In the genomic region with DNA sequence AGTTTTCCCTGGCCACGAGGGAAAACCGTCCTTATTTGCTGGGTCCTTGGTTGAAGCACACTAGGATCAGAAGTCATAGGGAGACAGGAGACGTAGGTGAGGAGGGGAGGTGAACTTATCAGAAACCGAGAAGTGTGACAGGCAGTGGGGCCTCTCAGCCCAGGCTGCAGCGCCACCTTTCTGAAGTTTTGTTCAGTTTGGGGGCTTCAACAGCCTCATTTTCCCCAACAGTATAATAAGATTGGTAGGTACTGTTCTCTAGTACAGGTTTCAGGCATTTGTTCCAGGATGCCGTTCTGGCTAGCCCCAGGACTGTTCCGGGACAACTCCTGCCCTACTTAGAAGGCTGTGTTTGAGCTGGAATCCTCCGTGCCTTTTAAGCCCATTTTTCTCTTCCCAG, we compare ENCODE assay signal across 8 mouse cellular contexts. TPM values are rescaled to one million over a fixed set of nuclear protein-coding genes. Genes with fewer than 3 reads are reported as not detected.
DNase-seq lines count a peak whose midpoint lies in the region; ATAC-seq and TF ChIP-seq lines count a peak whose summit lies in the region.

No protein-coding gene starts in this region.

- TF ChIP-seq POLR2A in ES-Bruce4 (IDR thresholded peaks at IDR 0.05; ENCODE audit: insufficient read depth, low read length), result no peak

- no peak; the same call in 1 of the 2 replicates for ATAC-seq in embryonic facial prominence, embryonic 12.5 days (ENCODE audit: insufficient number of reproducible peaks, insufficient read depth, low FRiP score, low TSS enrichment)
- ATAC-seq in hindbrain, embryonic 13.5 days (ENCODE audit: low FRiP score), result no peak
- peak; percentile 17; the same call in 1 of the 2 replicates for ATAC-seq in liver, embryonic 15.5 days (ENCODE audit: insufficient read depth)
- ATAC-seq in neural tube, embryonic 14.5 days (ENCODE audit: low read depth), result no peak

- H3K27ac ChIP-seq in ES-Bruce4 (ENCODE audit: insufficient read depth, low read length), result no peak overlapping the region
- H3K27ac ChIP-seq in embryonic facial prominence, embryonic 12.5 days, result peak overlapping the region; percentile 86
- peak overlapping the region; percentile 93 for H3K27ac ChIP-seq in hindbrain, embryonic 13.5 days
- H3K27ac ChIP-seq in liver, embryonic 15.5 days (replicated peaks), result peak overlapping the region; percentile 81
- H3K27ac ChIP-seq in neural tube, embryonic 14.5 days (ENCODE audit: low read depth, low read length), result peak overlapping the region; percentile 75

- H3K4me3 ChIP-seq in ES-Bruce4 (ENCODE audit: low read depth, low read length), result peak overlapping the region; percentile 89
- peak overlapping the region; percentile 95 for H3K4me3 ChIP-seq in embryonic facial prominence, embryonic 12.5 days
- H3K4me3 ChIP-seq in hindbrain, embryonic 13.5 days, result peak overlapping the region; percentile 94
- H3K4me3 ChIP-seq in liver, embryonic 15.5 days (replicated peaks), result peak overlapping the region; percentile 89
- peak overlapping the region; percentile 94 for H3K4me3 ChIP-seq in neural tube, embryonic 14.5 days (ENCODE audit: low read depth, low read length)

- no peaks in the 10 kb centered on the region for H3K27me3 ChIP-seq in ES-Bruce4 (ENCODE audit: control insufficient read depth, insufficient read depth, low read length, poor library complexity, severe bottlenecking)
- no peaks in the 10 kb centered on the region for H3K27me3 ChIP-seq in embryonic facial prominence, embryonic 12.5 days
- H3K27me3 ChIP-seq in hindbrain, embryonic 13.5 days, result no peaks in the 10 kb centered on the region
- H3K27me3 ChIP-seq in liver, embryonic 15.5 days, result no peaks in the 10 kb centered on the region
- H3K27me3 ChIP-seq in neural tube, embryonic 14.5 days (ENCODE audit: control insufficient read depth, insufficient read depth, low read length), result no peaks in the 10 kb centered on the region

- H3K9me3 ChIP-seq in ES-Bruce4 (replicated peaks; ENCODE audit: control insufficient read depth, insufficient read depth, low read length, poor library complexity, severe bottlenecking), result no peaks in the 10 kb centered on the region; the same call in 1 of the 2 replicates
- H3K9me3 ChIP-seq in embryonic facial prominence, embryonic 12.5 days, result no peaks in the 10 kb centered on the region
- no peaks in the 10 kb centered on the region for H3K9me3 ChIP-seq in hindbrain, embryonic 13.5 days
- H3K9me3 ChIP-seq in liver, embryonic 15.5 days (replicated peaks), result no peaks in the 10 kb centered on the region
- no peaks in the 10 kb centered on the region for H3K9me3 ChIP-seq in neural tube, embryonic 14.5 days (ENCODE audit: control insufficient read depth, low read length)

- peak overlapping the region; percentile 74 for H3K4me2 ChIP-seq in embryonic facial prominence, embryonic 12.5 days (replicated peaks)
- H3K4me2 ChIP-seq in hindbrain, embryonic 13.5 days, result peak overlapping the region; percentile 96
- peak overlapping the region; percentile 98 for H3K4me2 ChIP-seq in liver, embryonic 15.5 days
- peak overlapping the region; percentile 72 for H3K4me2 ChIP-seq in neural tube, embryonic 14.5 days (ENCODE audit: low read depth, low read length)

- 4% methylated on average over 8 of the region's 8 CpGs for WGBS in embryonic facial prominence, embryonic 12.5 days
- 5% methylated on average over 8 of the region's 8 CpGs for WGBS in hindbrain, embryonic 13.5 days
- WGBS in liver, embryonic 15.5 days (ENCODE audit: insufficient replicate concordance), result 1% methylated on average over 8 of the region's 8 CpGs
- WGBS in neural tube, embryonic 14.5 days, result 6% methylated on average over 8 of the region's 8 CpGs

- DNase-seq in cerebellum, postnatal 14 days, result peak; percentile 40 to 49
- no peak for DNase-seq in cerebellum, adult 11-12 months
- no peak for DNase-seq in urinary bladder, adult 2 months (ENCODE audit: low spot score)

- H3K36me3 ChIP-seq in ES-Bruce4 (ENCODE audit: control insufficient read depth, insufficient read depth, low read length, poor library complexity, severe bottlenecking), result no peaks in the 10 kb centered on the region
- peaks cover 9% of the 10 kb centered on the region for H3K36me3 ChIP-seq in embryonic facial prominence, embryonic 12.5 days
- H3K36me3 ChIP-seq in hindbrain, embryonic 13.5 days, result peaks cover 12% of the 10 kb centered on the region; the same call in 1 of the 2 replicates
- 0 out of 2 replicates have a peak, but pooled peaks cover 2% of the 10 kb centered on the region for H3K36me3 ChIP-seq in liver, embryonic 15.5 days (replicated peaks)
- peaks cover 3% of the 10 kb centered on the region; the same call in 1 of the 2 replicates for H3K36me3 ChIP-seq in neural tube, embryonic 14.5 days (ENCODE audit: control insufficient read depth, insufficient read depth, low read length)

- H3K9ac ChIP-seq in ES-Bruce4 (ENCODE audit: low read depth, poor library complexity, severe bottlenecking), result peak overlapping the region; percentile 65
- peak overlapping the region; percentile 85 for H3K9ac ChIP-seq in embryonic facial prominence, embryonic 12.5 days
- H3K9ac ChIP-seq in hindbrain, embryonic 13.5 days, result peak overlapping the region; percentile 95
- peak overlapping the region; percentile 78 for H3K9ac ChIP-seq in liver, embryonic 15.5 days
- H3K9ac ChIP-seq in neural tube, embryonic 14.5 days (replicated peaks; ENCODE audit: low read depth, low read length), result peak overlapping the region; percentile 86

- peak; percentile 51 for TF ChIP-seq CTCF in ES-Bruce4 (IDR thresholded peaks at IDR 0.05; ENCODE audit: low read depth, low read length)

- H3K4me1 ChIP-seq in ES-Bruce4 (ENCODE audit: control insufficient read depth, insufficient read depth, low read length), result no peaks in the 10 kb centered on the region
- peaks cover 11% of the 10 kb centered on the region for H3K4me1 ChIP-seq in embryonic facial prominence, embryonic 12.5 days
- H3K4me1 ChIP-seq in hindbrain, embryonic 13.5 days (replicated peaks), result peaks cover 22% of the 10 kb centered on the region
- H3K4me1 ChIP-seq in liver, embryonic 15.5 days (replicated peaks), result peaks cover 41% of the 10 kb centered on the region
- H3K4me1 ChIP-seq in neural tube, embryonic 14.5 days (ENCODE audit: control insufficient read depth, insufficient read depth, low read length), result peaks cover 13% of the 10 kb centered on the region

- no peak for TF ChIP-seq EP300 in ES-Bruce4 (IDR thresholded peaks at IDR 0.05; ENCODE audit: insufficient read depth, low read depth, low read length)

RNA-seq across cellular contexts. Expression of a gene that starts 0.7 kb away (rescaled TPM):
- polyA plus RNA-seq in ES-Bruce4 (2011; ENCODE audit: insufficient read depth, insufficient read length, low read depth, missing spikeins), result 18.1 and 22.2 TPM in 2 replicates
- polyA plus RNA-seq in embryonic facial prominence, embryonic 12.5 days (2016; fragmentation: Nextera tagmentation; extraction: Ambion mirVana), result 36.1 and 36.9 TPM in 2 replicates
- polyA plus RNA-seq in hindbrain, embryonic 13.5 days (2015; fragmentation: Nextera tagmentation; extraction: Ambion mirVana), result 41.2 and 41.3 TPM in 2 replicates
- polyA plus RNA-seq in liver, embryonic 15.5 days (2015; fragmentation: Nextera tagmentation; extraction: Ambion mirVana), result 12.0 and 12.2 TPM in 2 replicates
- polyA plus RNA-seq in neural tube, embryonic 14.5 days (2014; fragmentation: Nextera tagmentation; extraction: Ambion mirVana), result 58.1 and 65.9 TPM in 2 replicates
- 26.0 and 32.5 TPM in 2 replicates for polyA plus RNA-seq in urinary bladder, adult 2 months (2012; rRNA removed)

RNA-seq across cellular contexts. Expression of a gene that starts 6.9 kb away (rescaled TPM):
- not detected in 2 replicates for polyA plus RNA-seq in ES-Bruce4 (2011; ENCODE audit: insufficient read depth, insufficient read length, low read depth, missing spikeins)
- polyA plus RNA-seq in embryonic facial prominence, embryonic 12.5 days (2016; fragmentation: Nextera tagmentation; extraction: Ambion mirVana), result 1.3 and 1.4 TPM in 2 replicates
- polyA plus RNA-seq in hindbrain, embryonic 13.5 days (2015; fragmentation: Nextera tagmentation; extraction: Ambion mirVana), result 1.0 TPM in 1 of 2 replicates, not detected in the other
- polyA plus RNA-seq in liver, embryonic 15.5 days (2015; fragmentation: Nextera tagmentation; extraction: Ambion mirVana), result 185 and 214 TPM in 2 replicates
- 0.35 and 0.40 TPM in 2 replicates for polyA plus RNA-seq in neural tube, embryonic 14.5 days (2014; fragmentation: Nextera tagmentation; extraction: Ambion mirVana)
- 3.0 and 3.2 TPM in 2 replicates for polyA plus RNA-seq in urinary bladder, adult 2 months (2012; rRNA removed)

RNA-seq across cellular contexts. Expression of a gene that starts 13.2 kb away (rescaled TPM):
- 25.7 and 30.5 TPM in 2 replicates for polyA plus RNA-seq in ES-Bruce4 (2011; ENCODE audit: insufficient read depth, insufficient read length, low read depth, missing spikeins)
- polyA plus RNA-seq in embryonic facial prominence, embryonic 12.5 days (2016; fragmentation: Nextera tagmentation; extraction: Ambion mirVana), result 53.9 and 54.6 TPM in 2 replicates
- polyA plus RNA-seq in hindbrain, embryonic 13.5 days (2015; fragmentation: Nextera tagmentation; extraction: Ambion mirVana), result 103 and 108 TPM in 2 replicates
- polyA plus RNA-seq in liver, embryonic 15.5 days (2015; fragmentation: Nextera tagmentation; extraction: Ambion mirVana), result 25.0 and 29.0 TPM in 2 replicates
- polyA plus RNA-seq in neural tube, embryonic 14.5 days (2014; fragmentation: Nextera tagmentation; extraction: Ambion mirVana), result 157 and 198 TPM in 2 replicates
- polyA plus RNA-seq in urinary bladder, adult 2 months (2012; rRNA removed), result 101 and 129 TPM in 2 replicates

RNA-seq across cellular contexts. Expression of a gene that starts 41.8 kb away (rescaled TPM):
- 11.6 and 17.0 TPM in 2 replicates for polyA plus RNA-seq in ES-Bruce4 (2011; ENCODE audit: insufficient read depth, insufficient read length, low read depth, missing spikeins)
- 45.0 and 47.8 TPM in 2 replicates for polyA plus RNA-seq in embryonic facial prominence, embryonic 12.5 days (2016; fragmentation: Nextera tagmentation; extraction: Ambion mirVana)
- polyA plus RNA-seq in hindbrain, embryonic 13.5 days (2015; fragmentation: Nextera tagmentation; extraction: Ambion mirVana), result 42.7 and 44.3 TPM in 2 replicates
- 0.44 and 0.50 TPM in 2 replicates for polyA plus RNA-seq in liver, embryonic 15.5 days (2015; fragmentation: Nextera tagmentation; extraction: Ambion mirVana)
- 102 and 146 TPM in 2 replicates for polyA plus RNA-seq in neural tube, embryonic 14.5 days (2014; fragmentation: Nextera tagmentation; extraction: Ambion mirVana)
- polyA plus RNA-seq in urinary bladder, adult 2 months (2012; rRNA removed), result 99.6 and 113 TPM in 2 replicates

RNA-seq across cellular contexts. Expression of a gene that starts 42.8 kb away (rescaled TPM):
- 34.3 and 38.7 TPM in 2 replicates for polyA plus RNA-seq in ES-Bruce4 (2011; ENCODE audit: insufficient read depth, insufficient read length, low read depth, missing spikeins)
- 50.6 and 57.8 TPM in 2 replicates for polyA plus RNA-seq in embryonic facial prominence, embryonic 12.5 days (2016; fragmentation: Nextera tagmentation; extraction: Ambion mirVana)
- 52.4 and 53.7 TPM in 2 replicates for polyA plus RNA-seq in hindbrain, embryonic 13.5 days (2015; fragmentation: Nextera tagmentation; extraction: Ambion mirVana)
- polyA plus RNA-seq in liver, embryonic 15.5 days (2015; fragmentation: Nextera tagmentation; extraction: Ambion mirVana), result 17.0 and 18.0 TPM in 2 replicates
- 47.7 and 48.3 TPM in 2 replicates for polyA plus RNA-seq in neural tube, embryonic 14.5 days (2014; fragmentation: Nextera tagmentation; extraction: Ambion mirVana)
- 120 and 125 TPM in 2 replicates for polyA plus RNA-seq in urinary bladder, adult 2 months (2012; rRNA removed)

Comparison
In these comparisons a context has a peak if more than half of its experiments do, and no peak if none do; other contexts are left out.
1. DNase-seq: peak in cerebellum, postnatal 14 days (2 of 2); none in cerebellum, adult 11-12 months (single experiment) and urinary bladder, adult 2 months (single experiment).
2. RNA of a gene that starts 6.9 kb away (polyA plus RNA-seq): 185 to 214 TPM in liver, embryonic 15.5 days; 3.0 to 3.2 TPM in urinary bladder, adult 2 months, 1.3 to 1.4 TPM in embryonic facial prominence, embryonic 12.5 days, 0.35 to 0.40 TPM in neural tube, embryonic 14.5 days, 1.0 TPM in hindbrain, embryonic 13.5 days and not detected in ES-Bruce4; every median in the first group is over 10 times any median in the second.
3. Peak in every context shown above with its lines, with median percentiles within 50 percentile points of each other: H3K4me3 ChIP-seq, H3K9ac ChIP-seq and H3K4me2 ChIP-seq.